Mouse (Mus musculus): Measurements from ENCODE around the gene Eva1a. TPM values are rescaled to one million over a fixed set of nuclear protein-coding genes. Genes with fewer than 3 reads are reported as not detected.
A peak's percentile ranks its signal among the peaks of the same experiment; 100 is the strongest.

Eva1a gene
- polyA plus RNA-seq, 1 experiment from 2014 or later: 5.8 TPM

GRCm38 (mm10) chr6:82111111-82111510, 70.3 kb downstream of the Eva1a start:
- no peak overlapping the region for H3K4me3 ChIP-seq (ENCODE audit: low read length)
- WGBS: 97% methylated on average over 1 of the region's 1 CpGs
- no peaks in the 10 kb centered on the region; the same call in 1 of the 2 replicates for H3K27me3 ChIP-seq (ENCODE audit: control insufficient read depth, insufficient read depth, low read length)
- no peak for ATAC-seq (replicated peaks; ENCODE audit: extremely low read depth, insufficient read depth, low FRiP score)
- H3K4me2 ChIP-seq (ENCODE audit: low read depth, low read length): no peak overlapping the region
- H3K36me3 ChIP-seq (ENCODE audit: control insufficient read depth, insufficient read depth): no peaks in the 10 kb centered on the region
- peaks cover 5% of the 10 kb centered on the region; the same call in 1 of the 2 replicates for H3K4me1 ChIP-seq (ENCODE audit: control insufficient read depth, insufficient read depth, low read length)
- no peak overlapping the region for H3K27ac ChIP-seq (ENCODE audit: low read length)
- no peaks in the 10 kb centered on the region for H3K9me3 ChIP-seq (replicated peaks; ENCODE audit: control insufficient read depth, low read length)
- H3K9ac ChIP-seq (ENCODE audit: low read length): no peak overlapping the region

- Histone ChIP-seq H3K9me3 (replicated peaks; ENCODE audit: control insufficient read depth, low read length) (no peaks in the 10 kb centered on the region), H3K4me2 (ENCODE audit: low read depth, low read length) (no peak overlapping the region), H3K4me3 (ENCODE audit: low read length) (no peak overlapping the region), H3K27me3 (ENCODE audit: control insufficient read depth, insufficient read depth, low read length) (no peaks in the 10 kb centered on the region; the same call in 1 of the 2 replicates), H3K4me1 (ENCODE audit: control insufficient read depth, insufficient read depth, low read length) (peaks cover 5% of the 10 kb centered on the region; the same call in 1 of the 2 replicates), H3K9ac (ENCODE audit: low read length) (no peak overlapping the region), H3K27ac (ENCODE audit: low read length) (no peak overlapping the region), H3K36me3 (ENCODE audit: control insufficient read depth, insufficient read depth) (no peaks in the 10 kb centered on the region)
- WGBS: 42% methylated on average over 3 of the region's 3 CpGs
- no peak for ATAC-seq (replicated peaks; ENCODE audit: extremely low read depth, insufficient read depth, low FRiP score)
These were observed 70.7 kb downstream of the Eva1a start for GRCm38 (mm10) chr6:82111540-82111939.

GRCm38 (mm10) chr6:82112127-82113090, 71.6 kb downstream of the Eva1a start:
- no peak for ATAC-seq (replicated peaks; ENCODE audit: extremely low read depth, insufficient read depth, low FRiP score)
- Histone ChIP-seq H3K4me1 (ENCODE audit: control insufficient read depth, insufficient read depth, low read length) (peaks cover 5% of the 10 kb centered on the region; the same call in 1 of the 2 replicates), H3K36me3 (ENCODE audit: control insufficient read depth, insufficient read depth) (no peaks in the 10 kb centered on the region), H3K27ac (ENCODE audit: low read length) (no peak overlapping the region), H3K9me3 (replicated peaks; ENCODE audit: control insufficient read depth, low read length) (no peaks in the 10 kb centered on the region), H3K4me2 (ENCODE audit: low read depth, low read length) (no peak overlapping the region), H3K27me3 (ENCODE audit: control insufficient read depth, insufficient read depth, low read length) (no peaks in the 10 kb centered on the region; the same call in 1 of the 2 replicates), H3K9ac (ENCODE audit: low read length) (no peak overlapping the region), H3K4me3 (ENCODE audit: low read length) (no peak overlapping the region)
- 71% methylated on average over 14 of the region's 14 CpGs for WGBS

GRCm38 (mm10) chr6:82115335-82115965, 74.6 kb downstream of the Eva1a start:
- H3K4me3 ChIP-seq (ENCODE audit: low read length): no peak overlapping the region
- no peak for ATAC-seq (replicated peaks; ENCODE audit: extremely low read depth, insufficient read depth, low FRiP score)
- peaks cover 3% of the 10 kb centered on the region; the same call in 1 of the 2 replicates for H3K27me3 ChIP-seq (ENCODE audit: control insufficient read depth, insufficient read depth, low read length)
- H3K4me2 ChIP-seq (ENCODE audit: low read depth, low read length): no peak overlapping the region
- no peak overlapping the region for H3K9ac ChIP-seq (ENCODE audit: low read length)
- no peaks in the 10 kb centered on the region for H3K36me3 ChIP-seq (ENCODE audit: control insufficient read depth, insufficient read depth)
- no peaks in the 10 kb centered on the region for H3K9me3 ChIP-seq (replicated peaks; ENCODE audit: control insufficient read depth, low read length)
- peaks cover 5% of the 10 kb centered on the region; the same call in 1 of the 2 replicates for H3K4me1 ChIP-seq (ENCODE audit: control insufficient read depth, insufficient read depth, low read length)
- no peak overlapping the region for H3K27ac ChIP-seq (ENCODE audit: low read length)
- 39% methylated on average over 3 of the region's 3 CpGs for WGBS

- H3K4me3 ChIP-seq (ENCODE audit: low read length): no peak overlapping the region
- H3K4me1 ChIP-seq (ENCODE audit: control insufficient read depth, insufficient read depth, low read length): peaks cover 5% of the 10 kb centered on the region; the same call in 1 of the 2 replicates
- 12% methylated on average over 3 of the region's 3 CpGs for WGBS
- no peaks in the 10 kb centered on the region for H3K36me3 ChIP-seq (ENCODE audit: control insufficient read depth, insufficient read depth)
- no peak overlapping the region for H3K4me2 ChIP-seq (ENCODE audit: low read depth, low read length)
- no peaks in the 10 kb centered on the region for H3K9me3 ChIP-seq (replicated peaks; ENCODE audit: control insufficient read depth, low read length)
- 0 out of 2 replicates have a peak, but pooled peaks have one; percentile 43 for ATAC-seq (replicated peaks; ENCODE audit: extremely low read depth, insufficient read depth, low FRiP score)
- H3K27ac ChIP-seq (ENCODE audit: low read length): no peak overlapping the region
- H3K27me3 ChIP-seq (ENCODE audit: control insufficient read depth, insufficient read depth, low read length): peaks cover 10% of the 10 kb centered on the region
- H3K9ac ChIP-seq (ENCODE audit: low read length): no peak overlapping the region
These were observed 75.3 kb downstream of the Eva1a start for GRCm38 (mm10) chr6:82116176-82116575.

GRCm38 (mm10) chr6:82117871-82118270, 77.0 kb downstream of the Eva1a start:
- no peak overlapping the region for H3K4me2 ChIP-seq (ENCODE audit: low read depth, low read length)
- H3K27ac ChIP-seq (ENCODE audit: low read length): no peak overlapping the region
- no peaks in the 10 kb centered on the region for H3K9me3 ChIP-seq (replicated peaks; ENCODE audit: control insufficient read depth, low read length)
- 0 out of 2 replicates have a peak, but pooled peaks cover 2% of the 10 kb centered on the region for H3K4me1 ChIP-seq (ENCODE audit: control insufficient read depth, insufficient read depth, low read length)
- H3K27me3 ChIP-seq (ENCODE audit: control insufficient read depth, insufficient read depth, low read length): peaks cover 10% of the 10 kb centered on the region
- 82% methylated on average over 5 of the region's 5 CpGs for WGBS
- no peak overlapping the region for H3K9ac ChIP-seq (ENCODE audit: low read length)
- no peaks in the 10 kb centered on the region for H3K36me3 ChIP-seq (ENCODE audit: control insufficient read depth, insufficient read depth)
- no peak for ATAC-seq (replicated peaks; ENCODE audit: extremely low read depth, insufficient read depth, low FRiP score)
- H3K4me3 ChIP-seq (ENCODE audit: low read length): no peak overlapping the region

- 18% methylated on average over 16 of the region's 16 CpGs for WGBS
- Histone ChIP-seq H3K9me3 (replicated peaks; ENCODE audit: control insufficient read depth, low read length) (no peaks in the 10 kb centered on the region), H3K4me2 (ENCODE audit: low read depth, low read length) (peak overlapping the region; percentile 51), H3K27me3 (ENCODE audit: control insufficient read depth, insufficient read depth, low read length) (peaks cover 10% of the 10 kb centered on the region), H3K4me3 (ENCODE audit: low read length) (peak overlapping the region; percentile 43), H3K4me1 (ENCODE audit: control insufficient read depth, insufficient read depth, low read length) (0 out of 2 replicates have a peak, but pooled peaks cover 2% of the 10 kb centered on the region), H3K9ac (ENCODE audit: low read length) (no peak overlapping the region), H3K27ac (ENCODE audit: low read length) (no peak overlapping the region), H3K36me3 (ENCODE audit: control insufficient read depth, insufficient read depth) (no peaks in the 10 kb centered on the region)
- no peak for ATAC-seq (replicated peaks; ENCODE audit: extremely low read depth, insufficient read depth, low FRiP score)
These were observed 78.7 kb downstream of the Eva1a start for GRCm38 (mm10) chr6:82119322-82120162.

GRCm38 (mm10) chr6:82125134-82125533, 84.3 kb downstream of the Eva1a start:
- H3K27me3 ChIP-seq (ENCODE audit: control insufficient read depth, insufficient read depth, low read length): peaks cover 9% of the 10 kb centered on the region
- H3K4me3 ChIP-seq (ENCODE audit: low read length): no peak overlapping the region
- no peaks in the 10 kb centered on the region for H3K36me3 ChIP-seq (ENCODE audit: control insufficient read depth, insufficient read depth)
- H3K4me1 ChIP-seq (ENCODE audit: control insufficient read depth, insufficient read depth, low read length): no peaks in the 10 kb centered on the region
- WGBS: 62% methylated on average over 2 of the region's 2 CpGs
- H3K9me3 ChIP-seq (replicated peaks; ENCODE audit: control insufficient read depth, low read length): no peaks in the 10 kb centered on the region
- H3K4me2 ChIP-seq (ENCODE audit: low read depth, low read length): no peak overlapping the region
- ATAC-seq (replicated peaks; ENCODE audit: extremely low read depth, insufficient read depth, low FRiP score): no peak
- H3K27ac ChIP-seq (ENCODE audit: low read length): no peak overlapping the region
- no peak overlapping the region for H3K9ac ChIP-seq (ENCODE audit: low read length)
